Mouse (Mus musculus) splenic B cell, adult 2 months (primary cell): ENCODE measurements around the gene Pigl.
"Not testable (repeated sequence)": the region's sequence is repeated elsewhere in the genome, so short reads cannot be mapped to it uniquely, and the experiment has no call there.

Experiments
- DNase-seq: peaks from one replicate; pipeline ENCODE4 v3.0.0-alpha.2; 2011; ENCODE audit warnings: low read depth, low spot score
- H3K27me3 ChIP-seq: 2 replicates; pipeline ENCODE4 v1.6.1; 2012; ENCODE audit warnings: mild to moderate bottlenecking, low read length, moderate library complexity, mixed read lengths; ENCODE audit not compliant: control insufficient read depth, poor library complexity, insufficient read depth, severe bottlenecking
- H3K36me3 ChIP-seq: 2 replicates; pipeline ENCODE4 v1.6.1; 2012; ENCODE audit warnings: mild to moderate bottlenecking, low read length, moderate library complexity, mixed read lengths; ENCODE audit not compliant: control insufficient read depth, poor library complexity, insufficient read depth, severe bottlenecking

The Pigl gene

DNA sequence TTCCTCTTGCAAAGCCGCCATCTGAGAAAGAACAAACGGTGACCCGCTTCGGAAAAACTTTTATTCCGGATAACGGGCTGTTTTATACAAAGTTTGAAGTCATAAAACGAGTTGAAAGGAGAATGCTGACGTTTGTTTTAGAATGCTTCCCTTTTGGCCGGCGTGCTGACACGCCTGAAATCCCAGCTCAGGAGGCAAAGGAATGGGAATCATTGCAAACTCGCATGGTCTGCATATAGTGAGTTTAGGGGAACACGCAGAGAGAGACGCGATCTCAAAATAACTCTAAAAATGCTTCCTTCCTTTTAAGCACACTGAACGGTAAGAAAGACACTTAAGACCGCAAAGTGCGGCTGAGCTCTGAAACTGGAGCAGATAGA lies 379 bp upstream of the Pigl start:
- DNase-seq: no peak
- Histone ChIP-seq H3K27me3 (no peaks in the 10 kb centered on the region), H3K36me3 (no peaks in the 10 kb centered on the region)

DNA sequence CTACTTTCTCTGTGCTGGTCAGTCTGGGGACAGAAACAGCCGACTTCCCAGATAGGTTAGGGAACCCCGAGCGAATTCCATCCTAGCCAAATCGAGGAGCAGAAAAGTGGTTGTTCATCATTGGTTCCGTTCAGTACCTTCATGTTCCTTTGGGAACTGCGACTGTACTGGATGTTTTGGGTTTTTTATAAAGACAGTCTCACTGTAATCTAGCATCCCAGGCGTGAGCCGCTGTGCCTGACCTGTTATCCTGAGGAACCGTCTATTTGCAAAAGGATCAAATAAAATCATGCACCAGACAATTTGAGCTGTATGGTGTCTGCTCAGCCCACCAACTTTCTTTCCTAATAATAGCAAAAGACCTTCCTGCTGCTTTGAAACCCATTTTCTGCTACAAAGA lies 520 bp downstream of the Pigl start:
- H3K27me3 ChIP-seq: no peaks in the 10 kb centered on the region
- DNase-seq: no peak
- H3K36me3 ChIP-seq: no peaks in the 10 kb centered on the region

DNA sequence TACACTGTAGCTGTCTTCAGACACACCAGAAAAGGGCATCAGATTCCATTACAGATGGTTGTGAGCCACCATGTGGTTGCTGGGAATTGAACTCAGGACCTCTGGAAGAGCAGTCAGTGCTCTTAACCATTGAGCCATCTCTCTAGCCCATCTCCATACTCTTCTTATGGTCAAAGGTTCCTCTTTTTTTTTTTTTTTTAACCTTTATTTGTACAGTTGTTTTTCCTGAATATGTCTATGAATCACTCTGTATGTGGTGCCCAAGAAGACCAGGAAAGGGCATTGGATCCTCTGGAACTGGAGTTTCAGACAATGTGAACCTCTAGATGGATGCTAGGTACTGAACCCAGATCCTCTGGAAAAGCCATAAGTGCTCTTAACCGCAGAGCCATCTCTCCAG lies 4.3 kb downstream of the Pigl start:
- not testable (repeated sequence) for H3K36me3 ChIP-seq, DNase-seq, H3K27me3 ChIP-seq

DNA sequence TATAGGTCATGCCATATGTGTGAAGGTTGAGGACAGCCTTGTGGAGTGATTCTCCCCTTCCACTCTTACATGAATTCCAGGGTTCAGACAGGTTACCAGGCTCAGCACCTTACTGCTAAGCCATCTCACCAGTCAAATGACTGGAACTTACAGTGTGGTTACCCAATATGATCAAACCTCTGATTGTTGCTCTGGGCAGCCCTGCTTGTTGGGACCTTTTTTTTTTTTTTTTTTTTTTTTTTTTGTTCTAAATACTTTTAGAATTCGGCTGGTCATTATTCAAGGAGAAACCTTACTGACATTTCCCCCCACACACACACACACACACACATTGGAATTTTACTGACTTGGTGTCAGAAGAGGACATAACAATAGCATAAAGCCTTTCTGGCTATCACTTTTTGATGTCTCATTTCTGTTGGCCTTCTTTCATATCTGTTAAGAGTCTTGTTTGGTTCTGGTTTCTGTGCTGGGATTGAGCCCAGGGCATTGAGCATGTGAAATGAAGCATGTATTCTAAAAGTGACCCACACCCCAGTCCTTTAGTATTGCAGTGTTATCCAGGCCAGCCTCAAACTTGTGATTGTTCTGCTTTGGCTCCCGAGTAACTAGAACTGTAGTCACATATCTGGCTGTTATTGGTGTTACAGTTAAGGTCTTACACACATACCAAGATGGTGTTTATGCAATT lies 5.1 kb downstream of the Pigl start:
- Histone ChIP-seq H3K27me3 (no peaks in the 10 kb centered on the region), H3K36me3 (no peaks in the 10 kb centered on the region)
- no peak for DNase-seq

DNA sequence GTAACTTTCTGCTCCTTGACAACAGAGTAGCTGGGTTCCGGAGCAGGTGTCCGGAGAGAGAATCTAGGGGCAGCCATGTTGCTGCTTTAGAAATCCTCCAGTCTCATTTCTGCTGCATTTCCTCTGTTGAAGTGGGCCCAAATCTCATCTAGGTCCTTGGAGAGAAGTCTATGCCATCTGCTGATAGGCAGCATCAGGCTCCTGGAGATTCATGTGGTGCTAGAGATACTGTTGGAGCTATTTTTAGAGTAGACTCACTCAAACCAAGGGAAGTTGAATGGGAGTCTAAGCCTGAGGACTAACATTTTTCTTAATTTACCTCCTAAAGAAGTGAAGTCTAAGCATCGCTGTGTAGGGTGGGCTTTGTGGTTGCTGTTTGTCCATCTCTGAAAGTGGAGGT lies 6.4 kb downstream of the Pigl start:
- Histone ChIP-seq H3K27me3 (no peaks in the 10 kb centered on the region), H3K36me3 (no peaks in the 10 kb centered on the region)
- DNase-seq: no peak

DNA sequence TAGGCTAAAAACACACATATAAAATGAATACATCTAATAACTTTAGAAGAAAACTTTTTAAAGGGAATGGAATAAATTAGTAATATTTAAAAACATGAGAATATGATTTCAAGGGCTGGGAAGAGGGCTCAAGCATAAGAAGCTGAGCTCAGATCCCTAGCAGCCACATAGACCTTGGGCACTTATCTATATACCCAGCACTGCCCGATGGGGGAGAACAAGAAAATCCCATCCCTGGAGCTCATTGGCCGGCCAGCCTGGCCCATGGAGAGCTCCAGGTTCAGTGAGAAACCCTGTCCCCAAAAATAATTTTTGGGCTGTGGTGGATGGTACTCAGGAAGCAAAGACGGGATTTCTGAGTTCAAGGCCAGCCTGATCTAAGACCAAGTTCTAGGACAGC lies 7.6 kb downstream of the Pigl start:
- no peaks in the 10 kb centered on the region for H3K36me3 ChIP-seq
- DNase-seq: no peak
- no peaks in the 10 kb centered on the region for H3K27me3 ChIP-seq

DNA sequence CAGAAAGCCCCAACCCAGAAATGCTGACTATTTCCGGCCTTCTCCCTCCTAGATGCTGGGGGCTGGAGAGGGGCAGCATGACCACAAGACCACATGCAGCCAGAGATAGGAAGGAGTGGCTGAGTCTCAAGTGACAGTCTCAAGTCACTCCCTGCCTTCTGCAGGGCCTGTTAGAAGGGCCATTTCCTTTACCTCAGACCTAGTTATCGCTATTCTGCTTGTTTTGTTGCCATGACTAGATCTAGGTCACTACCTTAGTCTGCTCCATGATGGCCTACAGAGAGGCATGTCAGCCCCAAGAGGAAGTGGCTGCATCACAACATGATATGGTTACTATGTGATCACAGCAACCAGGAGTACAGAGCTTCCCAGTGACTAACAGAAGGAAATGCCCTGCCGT lies 8.3 kb downstream of the Pigl start:
- peak; percentile 36 for DNase-seq
- no peaks in the 10 kb centered on the region for H3K36me3 ChIP-seq
- H3K27me3 ChIP-seq: no peaks in the 10 kb centered on the region

DNA sequence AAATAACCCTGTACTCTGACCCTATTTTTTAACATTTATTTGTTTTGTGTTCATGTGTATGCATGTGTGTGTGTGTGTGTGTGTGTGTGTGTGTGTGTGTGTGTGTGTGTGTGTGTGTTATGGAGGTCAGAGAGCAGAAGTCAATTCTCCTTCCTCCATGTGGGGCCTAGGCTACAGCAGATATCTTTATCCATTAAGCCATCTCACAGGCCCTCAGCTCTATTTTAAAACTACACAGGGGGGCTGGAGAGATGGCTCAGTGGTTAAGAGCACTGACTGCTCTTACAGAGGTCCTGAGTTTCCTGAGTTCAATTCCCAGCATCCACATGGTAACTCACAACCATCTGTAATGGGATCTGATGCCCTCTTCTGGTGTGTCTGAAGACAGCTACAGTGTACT lies 9.0 kb downstream of the Pigl start:
- H3K27me3 ChIP-seq, DNase-seq, H3K36me3 ChIP-seq: not testable (repeated sequence)

DNA sequence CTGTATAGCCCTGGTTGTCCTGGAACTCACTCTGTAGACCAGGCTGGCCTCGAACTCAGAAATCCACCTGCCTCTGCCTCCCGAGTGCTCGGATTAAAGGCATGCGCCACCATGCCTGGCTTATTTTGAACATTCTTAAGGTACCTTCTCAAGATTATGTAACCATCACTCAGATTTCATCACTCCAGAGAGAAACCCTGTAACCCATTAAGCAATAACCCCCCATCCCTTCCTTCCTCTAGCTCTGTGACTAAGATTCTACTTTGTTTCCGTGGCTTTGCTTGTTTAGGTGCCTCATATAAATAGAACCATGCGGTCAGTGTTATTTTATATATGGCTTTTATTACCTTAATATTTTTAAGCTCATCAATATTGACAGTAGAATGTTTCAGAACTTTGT lies 12.2 kb downstream of the Pigl start:
- Histone ChIP-seq H3K27me3 (no peaks in the 10 kb centered on the region), H3K36me3 (no peaks in the 10 kb centered on the region)
- no peak for DNase-seq

DNA sequence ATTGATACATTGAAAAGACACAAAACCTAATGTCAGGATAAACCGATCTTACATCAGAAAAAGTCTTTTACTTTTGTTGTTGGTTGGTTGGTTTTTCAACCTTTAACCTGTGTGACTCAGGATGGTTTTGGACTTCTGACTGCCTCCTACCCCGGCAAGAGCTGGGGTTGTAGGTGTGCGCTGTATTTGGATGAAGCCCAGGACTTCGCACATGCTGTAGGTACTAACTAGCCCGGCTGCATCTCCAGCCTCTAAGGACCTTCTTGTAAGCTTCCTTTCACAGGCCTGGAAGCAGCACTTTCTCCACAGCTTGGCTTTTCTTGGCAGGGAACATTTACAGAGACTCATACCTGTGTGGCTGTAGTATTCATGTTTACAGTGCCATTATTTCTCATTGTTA lies 15.3 kb downstream of the Pigl start:
- no peak for DNase-seq
- H3K36me3 ChIP-seq: no peaks in the 10 kb centered on the region
- H3K27me3 ChIP-seq: no peaks in the 10 kb centered on the region

DNA sequence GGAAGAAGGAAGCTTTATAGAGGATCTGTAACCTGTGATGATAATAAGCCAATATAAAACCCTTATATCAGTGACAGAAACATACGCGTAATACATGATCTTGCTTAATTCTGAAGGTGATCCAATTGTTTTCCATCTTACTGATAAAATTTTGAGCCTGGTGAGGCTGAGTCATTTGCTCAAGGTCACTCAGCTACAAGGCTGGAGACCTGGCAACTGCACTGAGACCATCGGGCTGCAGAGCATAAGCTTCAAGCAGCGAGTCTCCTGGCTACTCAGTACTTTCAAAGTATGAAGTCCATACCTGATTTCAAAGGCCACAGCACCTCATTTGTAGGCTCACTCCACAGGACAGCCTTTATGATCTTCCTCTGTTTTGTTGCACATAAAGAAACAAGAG lies 17.9 kb downstream of the Pigl start:
- H3K36me3 ChIP-seq: no peaks in the 10 kb centered on the region
- no peak for DNase-seq
- H3K27me3 ChIP-seq: no peaks in the 10 kb centered on the region

DNA sequence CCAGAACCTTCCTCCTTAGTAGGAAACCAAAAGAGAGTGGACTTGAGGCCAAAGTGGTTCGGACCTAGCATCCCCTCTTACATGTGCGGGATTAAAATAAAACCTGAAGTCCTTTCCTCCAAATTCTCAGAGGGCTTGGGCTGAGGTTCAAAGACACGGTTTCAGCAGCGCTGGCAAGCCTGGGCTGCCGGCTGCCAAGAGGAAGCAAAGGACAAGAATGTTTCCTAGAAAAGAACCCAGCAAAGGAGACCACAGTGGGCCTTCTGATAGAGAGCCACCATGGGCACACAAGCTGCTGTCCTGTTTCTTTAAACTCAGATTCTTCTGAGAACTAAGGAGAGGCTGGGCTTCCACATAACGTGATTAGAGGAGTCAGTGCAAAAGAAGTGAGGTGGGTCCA lies 20.7 kb downstream of the Pigl start:
- no peaks in the 10 kb centered on the region for H3K27me3 ChIP-seq
- no peaks in the 10 kb centered on the region for H3K36me3 ChIP-seq
- DNase-seq: no peak

DNA sequence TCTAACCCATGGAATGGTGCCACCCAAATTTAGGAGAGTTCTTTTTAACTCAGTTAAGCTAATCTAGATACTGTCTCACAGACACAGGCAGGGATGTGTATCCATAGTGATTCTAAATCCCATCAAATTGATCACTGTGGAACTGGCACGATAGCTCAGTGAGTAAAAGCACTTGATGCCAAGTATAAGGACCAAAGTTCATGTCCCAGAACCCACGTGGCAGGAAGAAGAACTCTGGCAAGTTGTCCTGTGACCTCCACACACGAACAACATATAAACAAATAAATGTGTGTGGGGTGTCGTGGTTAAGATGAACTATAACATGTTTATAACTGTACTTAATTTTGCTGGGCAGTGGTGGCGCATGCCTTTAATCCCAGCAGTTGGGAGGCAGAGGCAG lies 21.3 kb downstream of the Pigl start:
- H3K27me3 ChIP-seq: no peaks in the 10 kb centered on the region
- H3K36me3 ChIP-seq: no peaks in the 10 kb centered on the region
- DNase-seq: no peak

DNA sequence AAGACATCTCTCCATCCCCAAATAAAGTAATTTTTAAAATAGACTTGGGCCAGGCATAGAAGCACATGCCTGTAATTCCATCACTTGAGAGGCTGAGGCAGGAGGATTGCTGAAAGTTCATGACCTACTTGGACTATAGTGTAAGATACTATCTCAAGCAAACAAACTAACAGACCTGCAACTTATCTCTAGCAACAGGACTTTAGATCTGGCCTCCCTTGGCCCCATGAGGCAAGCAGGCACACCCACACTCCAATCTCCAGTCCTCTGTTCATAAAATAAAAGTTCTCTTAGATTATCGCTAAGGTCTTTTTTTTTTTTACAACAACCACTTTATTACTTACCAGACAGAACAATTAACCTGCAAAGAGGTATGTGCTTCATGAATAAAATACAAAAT lies 28.7 kb downstream of the Pigl start:
- no peak for DNase-seq
- H3K36me3 ChIP-seq: no peaks in the 10 kb centered on the region; the same call in 1 of the 2 replicates
- no peaks in the 10 kb centered on the region for H3K27me3 ChIP-seq

DNA sequence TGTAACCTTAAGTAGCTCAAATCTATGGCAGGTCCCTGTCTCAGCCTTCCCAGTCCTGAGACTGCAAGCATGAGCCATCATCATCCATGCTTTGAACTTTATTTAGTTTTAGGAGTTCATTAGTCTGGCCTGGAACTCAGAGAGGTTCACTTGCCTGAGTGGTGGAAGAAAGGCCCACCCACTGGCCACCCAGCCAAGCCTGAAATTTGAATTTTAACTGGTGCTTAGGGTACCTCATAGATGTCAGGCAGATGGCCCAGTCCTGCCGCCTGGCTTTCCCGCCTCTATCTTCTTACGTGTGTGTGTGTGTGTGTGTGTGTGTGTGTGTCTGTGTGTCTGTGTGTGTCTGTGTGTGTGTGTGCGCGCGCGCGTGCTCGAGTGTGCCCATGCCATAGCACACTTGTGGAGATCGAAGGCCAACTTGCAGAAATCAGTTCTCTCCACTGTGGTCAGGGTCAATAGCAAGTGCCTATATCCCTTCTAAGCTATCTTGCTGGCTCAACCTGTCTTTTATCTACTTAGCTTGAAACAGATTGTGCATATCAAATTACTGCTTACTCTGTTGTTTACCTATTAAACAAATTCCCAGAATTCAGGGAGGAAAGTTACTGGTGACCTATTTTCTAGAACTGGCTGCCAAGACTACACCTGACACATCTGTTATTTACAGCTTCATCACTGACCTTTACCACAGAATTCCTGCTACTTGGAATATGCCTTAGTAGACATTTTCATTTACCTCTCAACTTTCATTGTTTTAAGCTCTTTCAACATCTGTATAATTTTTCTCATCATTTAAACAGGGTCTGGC lies 29.5 kb downstream of the Pigl start:
- no peak for DNase-seq
- Histone ChIP-seq H3K27me3 (no peaks in the 10 kb centered on the region), H3K36me3 (no peaks in the 10 kb centered on the region; the same call in 1 of the 2 replicates)
